Mouse (Mus musculus): ENCODE data around the gene Ccdc117. TPM values are rescaled to one million over a fixed set of nuclear protein-coding genes. Genes with fewer than 3 reads are reported as not detected.
"Not testable (repeated sequence)": the region's sequence is repeated elsewhere in the genome, so short reads cannot be mapped to it uniquely, and the experiment has no call there.

Ccdc117 gene
- polyA plus RNA-seq, 1 experiment = 9.0 TPM

- H3K36me3 ChIP-seq (ENCODE audit: control insufficient read depth, insufficient read depth) = no peaks in the 10 kb centered on the region
- H3ac ChIP-seq (ENCODE audit: control insufficient read depth, insufficient read length) = no peak overlapping the region
- no peaks in the 10 kb centered on the region for H3K27me3 ChIP-seq (ENCODE audit: control insufficient read depth, insufficient read depth, insufficient read length)
- no peak overlapping the region for H3K4me2 ChIP-seq (ENCODE audit: low read depth)
- no peak overlapping the region for H3K4me3 ChIP-seq
- no peak for TF ChIP-seq MYOD1 (IDR thresholded peaks at IDR 0.05; ENCODE audit: control insufficient read depth in 1 of 3, insufficient read length in 2 of 3, low read depth in 2 of 3)
- no peak for TF ChIP-seq POLR2A (IDR thresholded peaks at IDR 0.05; ENCODE audit: insufficient read length, low read depth)
- TF ChIP-seq POLR2AphosphoS2 (IDR thresholded peaks at IDR 0.05; ENCODE audit: insufficient read length, low read depth) = no peak
- no peak for TF ChIP-seq USF1 (IDR thresholded peaks at IDR 0.05; ENCODE audit: low read depth)
- no peak for TF ChIP-seq MYOG (IDR thresholded peaks at IDR 0.05; ENCODE audit: control insufficient read depth in 1 of 3, insufficient read depth in 1 of 3, insufficient read length in 2 of 3, low read depth in 2 of 3)
- TF ChIP-seq MAX (IDR thresholded peaks at IDR 0.05; ENCODE audit: low read depth) = no peak
- no peak for TF ChIP-seq TCF3 (IDR thresholded peaks at IDR 0.05; ENCODE audit: insufficient read length, low read depth)
- no peaks in the 10 kb centered on the region for H3K79me2 ChIP-seq (ENCODE audit: control insufficient read depth, insufficient read depth)
Measured at GRCm38 (mm10) chr11:5546693-5547092, 4.7 kb upstream of the Ccdc117 start.

GRCm38 (mm10) chr11:5545457-5545856, 3.5 kb upstream of the Ccdc117 start:
- TF ChIP-seq E2F4 (IDR thresholded peaks at IDR 0.05; ENCODE audit: insufficient read depth) (no peak), MYOD1 (IDR thresholded peaks at IDR 0.05; ENCODE audit: control insufficient read depth in 1 of 3, insufficient read length in 2 of 3, low read depth in 2 of 3) (no peak), SRF (IDR thresholded peaks at IDR 0.05; ENCODE audit: control insufficient read depth, insufficient read length, low read depth) (no peak), TCF3 (IDR thresholded peaks at IDR 0.05; ENCODE audit: insufficient read length, low read depth) (no peak), REST (IDR thresholded peaks at IDR 0.05; ENCODE audit: insufficient read depth, insufficient read length) (no peak), CEBPB (IDR thresholded peaks at IDR 0.05; ENCODE audit: insufficient read depth, poor library complexity, severe bottlenecking) (no peak), MAX (IDR thresholded peaks at IDR 0.05; ENCODE audit: low read depth) (no peak)
- Histone ChIP-seq H3K4me2 (ENCODE audit: low read depth) (no peak overlapping the region), H3ac (ENCODE audit: control insufficient read depth, insufficient read length) (no peak overlapping the region), H3K27me3 (ENCODE audit: control insufficient read depth, insufficient read depth, insufficient read length) (no peaks in the 10 kb centered on the region), H3K79me2 (ENCODE audit: control insufficient read depth, insufficient read depth) (peaks cover 11% of the 10 kb centered on the region), H3K4me3 (no peak overlapping the region), H3K36me3 (ENCODE audit: control insufficient read depth, insufficient read depth) (no peaks in the 10 kb centered on the region)

- not testable (repeated sequence) for H3K4me2 ChIP-seq (ENCODE audit: low read depth); H3ac ChIP-seq (ENCODE audit: control insufficient read depth, insufficient read length); H3K27me3 ChIP-seq (ENCODE audit: control insufficient read depth, insufficient read depth, insufficient read length); H3K36me3 ChIP-seq (ENCODE audit: control insufficient read depth, insufficient read depth); H3K4me3 ChIP-seq
- H3K79me2 ChIP-seq (ENCODE audit: control insufficient read depth, insufficient read depth) = peaks cover 17% of the 10 kb centered on the region
Measured at GRCm38 (mm10) chr11:5544709-5545108, 2.7 kb upstream of the Ccdc117 start.

DNA sequence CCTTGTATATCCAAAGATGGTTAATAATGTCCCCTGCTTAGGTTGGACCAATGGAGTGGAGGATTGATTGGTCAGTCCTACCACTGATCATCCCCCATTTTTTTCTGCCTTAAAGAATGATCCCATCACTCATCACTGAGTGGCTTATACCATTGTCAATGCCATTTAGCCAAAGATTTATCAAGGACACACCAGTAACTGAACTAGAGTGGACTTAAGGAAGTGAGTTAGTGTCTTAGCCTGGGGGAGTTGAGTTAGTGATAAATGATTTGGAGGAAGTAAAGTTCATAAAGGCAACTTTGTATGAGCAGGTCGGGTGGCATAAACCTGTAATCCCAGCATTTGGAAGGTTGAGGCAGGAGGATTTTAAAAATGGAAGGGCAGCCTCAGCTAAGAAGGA, 1.3 kb upstream of the Ccdc117 start:
- TF ChIP-seq USF1 (IDR thresholded peaks at IDR 0.05; ENCODE audit: low read depth) (no peak), POLR2AphosphoS2 (IDR thresholded peaks at IDR 0.05; ENCODE audit: insufficient read length, low read depth) (no peak), E2F4 (IDR thresholded peaks at IDR 0.05; ENCODE audit: insufficient read depth) (no peak), SRF (IDR thresholded peaks at IDR 0.05; ENCODE audit: control insufficient read depth, insufficient read length, low read depth) (no peak), MYOD1 (IDR thresholded peaks at IDR 0.05; ENCODE audit: control insufficient read depth in 1 of 3, insufficient read length in 2 of 3, low read depth in 2 of 3) (no peak), TCF3 (IDR thresholded peaks at IDR 0.05; ENCODE audit: insufficient read length, low read depth) (no peak), MYOG (IDR thresholded peaks at IDR 0.05; ENCODE audit: control insufficient read depth in 1 of 3, insufficient read depth in 1 of 3, insufficient read length in 2 of 3, low read depth in 2 of 3) (no peak), POLR2A (IDR thresholded peaks at IDR 0.05; ENCODE audit: insufficient read length, low read depth) (no peak)
- H3K36me3 ChIP-seq (ENCODE audit: control insufficient read depth, insufficient read depth) = peaks cover 2% of the 10 kb centered on the region
- H3K4me3 ChIP-seq = no peak overlapping the region

DNA sequence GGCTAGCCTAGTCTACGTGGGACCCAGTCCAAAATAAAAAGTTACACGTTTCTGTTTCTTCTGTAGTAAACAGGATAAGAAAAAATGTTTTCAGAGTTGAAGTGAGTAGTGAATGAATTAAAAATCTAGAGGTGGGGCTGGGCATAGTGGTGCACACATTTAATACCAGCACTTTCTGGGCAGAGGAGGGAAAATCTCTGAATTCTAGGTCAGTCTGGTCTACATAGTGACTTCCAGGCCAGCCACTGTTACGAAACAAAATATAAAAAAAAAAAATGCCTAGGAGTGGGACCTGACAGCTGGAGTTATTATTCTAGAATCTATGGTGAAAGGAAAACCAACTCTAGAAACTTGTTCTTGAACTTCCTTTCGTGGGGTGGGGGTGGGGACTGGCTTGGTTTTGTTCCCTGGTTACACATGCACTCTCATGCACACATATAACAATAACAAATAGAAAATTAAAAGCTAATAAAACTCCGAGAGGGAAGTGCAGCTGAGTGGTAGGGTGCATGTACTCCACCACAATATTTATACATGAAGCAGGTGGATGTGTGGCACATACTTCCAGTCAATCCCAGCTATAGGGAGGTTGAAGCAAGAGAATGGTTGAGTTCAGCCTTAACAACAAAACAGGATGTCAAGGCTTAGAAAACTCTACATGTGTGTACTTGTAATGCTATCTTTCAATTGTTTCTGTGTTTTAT, 647 bp upstream of the Ccdc117 start:
- peak overlapping the region; percentile 50 for H3ac ChIP-seq (ENCODE audit: control insufficient read depth, insufficient read length)
- TF ChIP-seq TCF12 (IDR thresholded peaks at IDR 0.05; ENCODE audit: insufficient read depth, poor library complexity, severe bottlenecking) = no peak
- no peak for TF ChIP-seq POLR2AphosphoS2 (IDR thresholded peaks at IDR 0.05; ENCODE audit: insufficient read length, low read depth)
- TF ChIP-seq SRF (IDR thresholded peaks at IDR 0.05; ENCODE audit: control insufficient read depth, insufficient read length, low read depth) = no peak
- TF ChIP-seq MYOG (IDR thresholded peaks at IDR 0.05; ENCODE audit: control insufficient read depth in 1 of 3, insufficient read depth in 1 of 3, insufficient read length in 2 of 3, low read depth in 2 of 3) = no peak
- no peak for TF ChIP-seq E2F4 (IDR thresholded peaks at IDR 0.05; ENCODE audit: insufficient read depth)
- TF ChIP-seq TCF3 (IDR thresholded peaks at IDR 0.05; ENCODE audit: insufficient read length, low read depth) = no peak
- no peak for TF ChIP-seq POLR2A (IDR thresholded peaks at IDR 0.05; ENCODE audit: insufficient read length, low read depth)
- no peak for TF ChIP-seq CEBPB (IDR thresholded peaks at IDR 0.05; ENCODE audit: insufficient read depth, poor library complexity, severe bottlenecking)
- TF ChIP-seq REST (IDR thresholded peaks at IDR 0.05; ENCODE audit: insufficient read depth, insufficient read length) = no peak
- no peak for TF ChIP-seq USF1 (IDR thresholded peaks at IDR 0.05; ENCODE audit: low read depth)
- TF ChIP-seq MYOD1 (IDR thresholded peaks at IDR 0.05; ENCODE audit: control insufficient read depth in 1 of 3, insufficient read length in 2 of 3, low read depth in 2 of 3) = no peak
- H3K4me2 ChIP-seq (ENCODE audit: low read depth) = peak overlapping the region; percentile 72
- peak overlapping the region; percentile 64 for H3K4me3 ChIP-seq
- peaks cover 34% of the 10 kb centered on the region for H3K79me2 ChIP-seq (ENCODE audit: control insufficient read depth, insufficient read depth)
- H3K27me3 ChIP-seq (ENCODE audit: control insufficient read depth, insufficient read depth, insufficient read length) = no peaks in the 10 kb centered on the region
- H3K36me3 ChIP-seq (ENCODE audit: control insufficient read depth, insufficient read depth) = peaks cover 4% of the 10 kb centered on the region

More for the DNA sequence above, 1.3 kb upstream of the Ccdc117 start:
- Histone ChIP-seq H3ac (ENCODE audit: control insufficient read depth, insufficient read length) (no peak overlapping the region), H3K4me2 (ENCODE audit: low read depth) (no peak overlapping the region), H3K79me2 (ENCODE audit: control insufficient read depth, insufficient read depth) (peaks cover 30% of the 10 kb centered on the region), H3K27me3 (ENCODE audit: control insufficient read depth, insufficient read depth, insufficient read length) (no peaks in the 10 kb centered on the region)
